Mouse (Mus musculus): Measurements from ENCODE around the gene Asb14. TPM values are rescaled to one million over a fixed set of nuclear protein-coding genes. Genes with fewer than 3 reads are reported as not detected.

The Asb14 gene
- total and polyA plus RNA-seq, 3 experiments = 0.16 TPM; not detected in 2

GRCm38 (mm10) chr14:26868299-26868698 is 26.1 kb upstream of the Asb14 start:
- Histone ChIP-seq H3K4me1 (ENCODE audit: insufficient read depth, low read depth, low read length) (no peaks in the 10 kb centered on the region), H3K27me3 (ENCODE audit: insufficient read depth, low read length) (peaks cover 2% of the 10 kb centered on the region; the same call in 1 of the 2 replicates), H3K4me3 (ENCODE audit: low read depth, low read length) (no peak overlapping the region), H3K36me3 (replicated peaks) (no peaks in the 10 kb centered on the region), H3K9me3 (replicated peaks) (no peaks in the 10 kb centered on the region)
- TF ChIP-seq GATA1 (IDR thresholded peaks at IDR 0.05; ENCODE audit: borderline replicate concordance, low read length) = no peak
- no peak for TF ChIP-seq TAL1 (conservative IDR thresholded peaks at IDR 0.05; ENCODE audit: low read depth, low read length)
- TF ChIP-seq CTCF (IDR thresholded peaks at IDR 0.05; ENCODE audit: low read depth, low read length) = no peak
- TF ChIP-seq POLR2AphosphoS5 (IDR thresholded peaks at IDR 0.05; ENCODE audit: insufficient replicate concordance, low read depth, low read length) = no peak
- TF ChIP-seq GATA2 (IDR thresholded peaks at IDR 0.05; ENCODE audit: borderline replicate concordance, low read depth, low read length) = no peak
- DNase-seq (ENCODE audit: low spot score) = no peak
- no peak for ATAC-seq (ENCODE audit: extremely low read depth, insufficient number of reproducible peaks, low FRiP score, poor library complexity, severe bottlenecking)

GRCm38 (mm10) chr14:26878756-26879155 is 15.6 kb upstream of the Asb14 start:
- no peaks in the 10 kb centered on the region for H3K9me3 ChIP-seq (replicated peaks)
- H3K36me3 ChIP-seq (replicated peaks) = no peaks in the 10 kb centered on the region
- no peak for TF ChIP-seq GATA2 (IDR thresholded peaks at IDR 0.05; ENCODE audit: borderline replicate concordance, low read depth, low read length)
- TF ChIP-seq CTCF (IDR thresholded peaks at IDR 0.05; ENCODE audit: low read depth, low read length) = no peak
- TF ChIP-seq GATA1 (IDR thresholded peaks at IDR 0.05; ENCODE audit: borderline replicate concordance, low read length) = no peak
- no peak for TF ChIP-seq TAL1 (conservative IDR thresholded peaks at IDR 0.05; ENCODE audit: low read depth, low read length)
- no peak for TF ChIP-seq POLR2AphosphoS5 (IDR thresholded peaks at IDR 0.05; ENCODE audit: insufficient replicate concordance, low read depth, low read length)
- ATAC-seq (ENCODE audit: extremely low read depth, insufficient number of reproducible peaks, low FRiP score, poor library complexity, severe bottlenecking) (no peak), DNase-seq (ENCODE audit: low spot score) (no peak)
- no peak overlapping the region for H3K4me3 ChIP-seq (ENCODE audit: low read depth, low read length)
- no peaks in the 10 kb centered on the region for H3K4me1 ChIP-seq (ENCODE audit: insufficient read depth, low read depth, low read length)
- H3K27me3 ChIP-seq (ENCODE audit: insufficient read depth, low read length) = peaks cover 5% of the 10 kb centered on the region; the same call in 1 of the 2 replicates

- ATAC-seq (ENCODE audit: extremely low read depth, insufficient number of reproducible peaks, low FRiP score, poor library complexity, severe bottlenecking) = no peak
- no peak overlapping the region for H3K4me3 ChIP-seq (ENCODE audit: low read depth, low read length)
- no peaks in the 10 kb centered on the region for H3K36me3 ChIP-seq (replicated peaks)
- H3K4me1 ChIP-seq (ENCODE audit: insufficient read depth, low read depth, low read length) = no peaks in the 10 kb centered on the region
- TF ChIP-seq CTCF (IDR thresholded peaks at IDR 0.05; ENCODE audit: low read depth, low read length) = no peak
- TF ChIP-seq GATA1 (IDR thresholded peaks at IDR 0.05; ENCODE audit: borderline replicate concordance, low read length) = no peak
- no peak for TF ChIP-seq GATA2 (IDR thresholded peaks at IDR 0.05; ENCODE audit: borderline replicate concordance, low read depth, low read length)
- TF ChIP-seq TAL1 (conservative IDR thresholded peaks at IDR 0.05; ENCODE audit: low read depth, low read length) = no peak
- no peak for TF ChIP-seq POLR2AphosphoS5 (IDR thresholded peaks at IDR 0.05; ENCODE audit: insufficient replicate concordance, low read depth, low read length)
- H3K27me3 ChIP-seq (ENCODE audit: insufficient read depth, low read length) = peaks cover 5% of the 10 kb centered on the region; the same call in 1 of the 2 replicates
- H3K9me3 ChIP-seq (replicated peaks) = no peaks in the 10 kb centered on the region
- DNase-seq (ENCODE audit: low spot score) = no peak
Observed at GRCm38 (mm10) chr14:26879976-26880375, 14.4 kb upstream of the Asb14 start.

- no peak for DNase-seq (ENCODE audit: low spot score)
- H3K4me3 ChIP-seq (ENCODE audit: low read depth, low read length) = no peak overlapping the region
- peaks cover 5% of the 10 kb centered on the region; the same call in 1 of the 2 replicates for H3K27me3 ChIP-seq (ENCODE audit: insufficient read depth, low read length)
- ATAC-seq (ENCODE audit: extremely low read depth, insufficient number of reproducible peaks, low FRiP score, poor library complexity, severe bottlenecking) = no peak
- H3K36me3 ChIP-seq (replicated peaks) = no peaks in the 10 kb centered on the region
- no peak for TF ChIP-seq GATA1 (IDR thresholded peaks at IDR 0.05; ENCODE audit: borderline replicate concordance, low read length)
- TF ChIP-seq CTCF (IDR thresholded peaks at IDR 0.05; ENCODE audit: low read depth, low read length) = no peak
- no peak for TF ChIP-seq TAL1 (conservative IDR thresholded peaks at IDR 0.05; ENCODE audit: low read depth, low read length)
- no peaks in the 10 kb centered on the region for H3K9me3 ChIP-seq (replicated peaks)
- H3K4me1 ChIP-seq (ENCODE audit: insufficient read depth, low read depth, low read length) = no peaks in the 10 kb centered on the region
Observed at GRCm38 (mm10) chr14:26881700-26882099, 12.7 kb upstream of the Asb14 start.

- Histone ChIP-seq H3K27me3 (ENCODE audit: insufficient read depth, low read length) (0 out of 2 replicates have a peak, but pooled peaks cover 2% of the 10 kb centered on the region), H3K4me3 (ENCODE audit: low read depth, low read length) (no peak overlapping the region), H3K9me3 (replicated peaks) (no peaks in the 10 kb centered on the region), H3K36me3 (replicated peaks) (no peaks in the 10 kb centered on the region), H3K4me1 (ENCODE audit: insufficient read depth, low read depth, low read length) (no peaks in the 10 kb centered on the region)
- no peak for TF ChIP-seq GATA2 (IDR thresholded peaks at IDR 0.05; ENCODE audit: borderline replicate concordance, low read depth, low read length)
- ATAC-seq (ENCODE audit: extremely low read depth, insufficient number of reproducible peaks, low FRiP score, poor library complexity, severe bottlenecking) (no peak), DNase-seq (ENCODE audit: low spot score) (no peak)
Observed at GRCm38 (mm10) chr14:26887244-26887643, 7.1 kb upstream of the Asb14 start.

DNA sequence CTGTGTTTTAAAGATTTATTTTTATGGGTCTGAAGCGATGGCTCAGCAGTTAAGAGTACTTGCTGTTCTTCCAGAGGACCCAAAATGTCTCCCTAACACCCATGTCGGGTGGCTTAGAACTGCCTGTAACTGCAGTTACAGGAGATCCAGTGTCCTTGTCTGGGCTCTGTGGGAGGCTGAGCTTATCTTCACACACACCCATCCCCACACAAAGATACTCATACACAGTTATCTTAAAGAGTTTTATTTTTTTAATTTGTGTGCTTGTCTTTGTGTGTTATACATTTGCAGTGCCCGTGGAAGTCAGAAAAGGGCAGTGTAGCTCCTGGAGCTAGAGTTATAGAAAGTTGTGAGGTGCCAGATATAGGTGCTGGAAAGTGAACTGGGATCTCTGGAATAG is 3.6 kb upstream of the Asb14 start:
- H3K27me3 ChIP-seq (ENCODE audit: insufficient read depth, low read length) = peaks cover 3% of the 10 kb centered on the region; the same call in 1 of the 2 replicates
- H3K36me3 ChIP-seq (replicated peaks) = no peaks in the 10 kb centered on the region
- no peaks in the 10 kb centered on the region for H3K9me3 ChIP-seq (replicated peaks)
- no peak for TF ChIP-seq GATA2 (IDR thresholded peaks at IDR 0.05; ENCODE audit: borderline replicate concordance, low read depth, low read length)
- TF ChIP-seq POLR2AphosphoS5 (IDR thresholded peaks at IDR 0.05; ENCODE audit: insufficient replicate concordance, low read depth, low read length) = no peak
- no peak for TF ChIP-seq TAL1 (conservative IDR thresholded peaks at IDR 0.05; ENCODE audit: low read depth, low read length)
- no peak for TF ChIP-seq GATA1 (IDR thresholded peaks at IDR 0.05; ENCODE audit: borderline replicate concordance, low read length)
- no peak for TF ChIP-seq CTCF (IDR thresholded peaks at IDR 0.05; ENCODE audit: low read depth, low read length)
- H3K4me1 ChIP-seq (ENCODE audit: insufficient read depth, low read depth, low read length) = no peaks in the 10 kb centered on the region
- DNase-seq (ENCODE audit: low spot score) (no peak), ATAC-seq (ENCODE audit: extremely low read depth, insufficient number of reproducible peaks, low FRiP score, poor library complexity, severe bottlenecking) (no peak)
- H3K4me3 ChIP-seq (ENCODE audit: low read depth, low read length) = no peak overlapping the region

- Histone ChIP-seq H3K4me1 (ENCODE audit: insufficient read depth, low read depth, low read length) (no peaks in the 10 kb centered on the region), H3K9me3 (replicated peaks) (no peaks in the 10 kb centered on the region), H3K27me3 (ENCODE audit: insufficient read depth, low read length) (peaks cover 10% of the 10 kb centered on the region), H3K36me3 (replicated peaks) (no peaks in the 10 kb centered on the region), H3K4me3 (ENCODE audit: low read depth, low read length) (no peak overlapping the region)
- no peak for ATAC-seq (ENCODE audit: extremely low read depth, insufficient number of reproducible peaks, low FRiP score, poor library complexity, severe bottlenecking)
- no peak for TF ChIP-seq CTCF (IDR thresholded peaks at IDR 0.05; ENCODE audit: low read depth, low read length)
- no peak for TF ChIP-seq GATA2 (IDR thresholded peaks at IDR 0.05; ENCODE audit: borderline replicate concordance, low read depth, low read length)
- TF ChIP-seq POLR2AphosphoS5 (IDR thresholded peaks at IDR 0.05; ENCODE audit: insufficient replicate concordance, low read depth, low read length) = no peak
- no peak for TF ChIP-seq TAL1 (conservative IDR thresholded peaks at IDR 0.05; ENCODE audit: low read depth, low read length)
- no peak for TF ChIP-seq GATA1 (IDR thresholded peaks at IDR 0.05; ENCODE audit: borderline replicate concordance, low read length)
- DNase-seq (ENCODE audit: low spot score) = no peak
Observed at GRCm38 (mm10) chr14:26899490-26899889, 5.1 kb downstream of the Asb14 start.
